In genomic region chr4:129364379-129364778, GRCm38 (mm10) we compare ENCODE assay signal across 22 mouse cellular contexts. TPM values are rescaled to one million over a fixed set of nuclear protein-coding genes. Genes with fewer than 3 reads are reported as not detected.
DNase-seq lines count a peak whose midpoint lies in the region; ATAC-seq lines count a peak whose summit lies in the region.
"Had no signal": no experiment of that assay in that cellular context is flagged by ENCODE, and none has a peak within 500 bp of the region (broad histone marks: within the 10 kb centered on the region; RNA-seq: fewer than 3 reads in every experiment).

No protein-coding gene starts in this region.

- no peak overlapping the region for H3K9ac ChIP-seq in midbrain, embryonic 16.5 days (ENCODE audit: low read depth, low read length)
- H3K9ac ChIP-seq: embryonic facial prominence, embryonic 15.5 days; heart, embryonic 15.5 days; hindbrain, embryonic 13.5 days had no signal

- no peaks in the 10 kb centered on the region for H3K4me1 ChIP-seq in midbrain, embryonic 16.5 days (ENCODE audit: control insufficient read depth, insufficient read depth, low read length)
- H3K4me1 ChIP-seq: embryonic facial prominence, embryonic 15.5 days; forebrain, embryonic 10.5 days; hindbrain, embryonic 13.5 days had no signal

- ATAC-seq in activated CD4-positive, CD25-positive, alpha-beta regulatory T cell, adult 4 months, result peak; percentile 53
- no peak for ATAC-seq in midbrain, embryonic 16.5 days
- ATAC-seq: forebrain, embryonic 14.5 days; hindbrain, postnatal 0 days had no signal

- H3K27ac ChIP-seq in midbrain, embryonic 16.5 days (ENCODE audit: low read length), result no peak overlapping the region
- H3K27ac ChIP-seq: embryonic facial prominence, embryonic 15.5 days; forebrain, embryonic 10.5 days; heart, adult 2 months; heart, embryonic 15.5 days; hindbrain, embryonic 13.5 days; hindbrain, postnatal 0 days had no signal

- no peak overlapping the region for H3K4me3 ChIP-seq in midbrain, embryonic 16.5 days (ENCODE audit: low read depth, low read length)
- H3K4me3 ChIP-seq: embryonic facial prominence, embryonic 15.5 days; erythroblast, embryonic 14.5 days; forebrain, embryonic 10.5 days; heart, adult 2 months; heart, embryonic 15.5 days; hindbrain, embryonic 13.5 days had no signal

- DNase-seq in thymus, postnatal 0 days (ENCODE audit: low spot score), result peak; percentile 31
- DNase-seq in thymus, postnatal 25 days, result no peak
- peak; percentile 56 for DNase-seq in naive thymus-derived CD4-positive, alpha-beta T cell, adult 2 months (ENCODE audit: low read depth)
- DNase-seq in ovary, postnatal 14 days (ENCODE audit: low spot score), result no peak
- DNase-seq: adrenal gland, adult 2 months; adrenal gland, postnatal 25 days; cerebellum, adult 2 months; cerebellum, postnatal 14 days; embryo, embryonic 11 days; gastrocnemius, postnatal 10 days; heart, adult 2 months; heart, postnatal 14 days had no signal

- H3K27me3 ChIP-seq in midbrain, embryonic 16.5 days (ENCODE audit: control insufficient read depth, insufficient read depth, low read depth, low read length), result no peaks in the 10 kb centered on the region
- H3K27me3 ChIP-seq: embryonic facial prominence, embryonic 15.5 days; heart, embryonic 15.5 days; hindbrain, embryonic 13.5 days had no signal

- peaks cover 5% of the 10 kb centered on the region for H3K36me3 ChIP-seq in midbrain, embryonic 16.5 days (ENCODE audit: control insufficient read depth, insufficient read depth, low read length)

- 81% methylated on average over 3 of the region's 3 CpGs for WGBS in midbrain, embryonic 16.5 days

- no peak overlapping the region for H3K4me2 ChIP-seq in midbrain, embryonic 16.5 days (ENCODE audit: low read length)
- H3K4me2 ChIP-seq: embryonic facial prominence, embryonic 15.5 days; heart, embryonic 11.5 days; heart, embryonic 15.5 days; hindbrain, embryonic 13.5 days had no signal

- no peaks in the 10 kb centered on the region for H3K9me3 ChIP-seq in midbrain, embryonic 16.5 days (replicated peaks; ENCODE audit: control insufficient read depth, low read length, poor library complexity, severe bottlenecking)
- H3K9me3 ChIP-seq: embryonic facial prominence, embryonic 15.5 days; forebrain, embryonic 10.5 days; heart, embryonic 15.5 days; hindbrain, embryonic 13.5 days had no signal

RNA-seq across cellular contexts. Expression of gene Zbtb8a, which starts 13.5 kb away (rescaled TPM):
- 6.0 and 6.6 TPM in 2 replicates for polyA plus RNA-seq in thymus, postnatal 0 days (2015; fragmentation: Nextera tagmentation; extraction: Ambion mirVana)
- polyA plus RNA-seq in activated CD4-positive, CD25-positive, alpha-beta regulatory T cell, adult 4 months (2017; shearing (Covaris generic)), result 1 to 10 TPM; 4.4 to 5.3 TPM
- 23.2 and 23.4 TPM in 2 replicates for polyA plus RNA-seq in midbrain, embryonic 16.5 days (2015; fragmentation: Nextera tagmentation; extraction: Ambion mirVana)

RNA-seq across cellular contexts. Expression of gene Zbtb8os, which starts 28.9 kb away (rescaled TPM):
- 87.7 and 96.2 TPM in 2 replicates for polyA plus RNA-seq in thymus, postnatal 0 days (2015; fragmentation: Nextera tagmentation; extraction: Ambion mirVana)
- polyA plus RNA-seq in activated CD4-positive, CD25-positive, alpha-beta regulatory T cell, adult 4 months (2017; shearing (Covaris generic)), result 100 to 1,000 TPM; 117 TPM
- 15.1 and 17.7 TPM in 2 replicates for polyA plus RNA-seq in midbrain, embryonic 16.5 days (2015; fragmentation: Nextera tagmentation; extraction: Ambion mirVana)

RNA-seq across cellular contexts. Expression of gene Rbbp4, which starts 29.2 kb away (rescaled TPM):
- 504 and 513 TPM in 2 replicates for polyA plus RNA-seq in thymus, postnatal 0 days (2015; fragmentation: Nextera tagmentation; extraction: Ambion mirVana)
- 100 to 1,000 TPM; 309 to 413 TPM for polyA plus RNA-seq in activated CD4-positive, CD25-positive, alpha-beta regulatory T cell, adult 4 months (2017; shearing (Covaris generic))
- 267 and 295 TPM in 2 replicates for polyA plus RNA-seq in midbrain, embryonic 16.5 days (2015; fragmentation: Nextera tagmentation; extraction: Ambion mirVana)

Comparison
In these comparisons a context has a peak if more than half of its experiments do, and no peak if none do; other contexts are left out.
1. DNase-seq: peak in thymus, postnatal 0 days (single experiment) and naive thymus-derived CD4-positive, alpha-beta T cell, adult 2 months (single experiment); none in thymus, postnatal 25 days (single experiment) and ovary, postnatal 14 days (single experiment).